Mouse (Mus musculus): ENCODE results near the gene Pcolce.

DNA sequence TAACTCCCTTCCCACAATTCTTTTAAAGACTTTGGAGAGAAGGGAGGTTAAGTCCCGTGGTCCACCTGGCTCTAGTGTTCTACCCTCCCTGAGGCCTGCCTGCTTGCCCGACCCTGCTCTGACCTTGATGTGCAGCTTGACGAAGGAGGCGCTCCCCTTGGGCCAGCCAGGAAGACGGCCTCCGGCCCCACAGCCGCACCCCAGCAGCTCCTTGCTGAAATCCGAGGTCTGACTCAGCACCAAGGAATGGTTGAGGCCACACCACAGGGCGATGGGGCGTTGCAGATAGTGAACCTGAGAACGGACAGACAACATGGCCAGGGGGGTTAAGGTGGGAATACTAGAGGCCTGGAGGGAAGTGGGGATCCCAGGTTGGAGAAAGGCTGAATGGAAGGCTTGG is at the start of gene Pcolce:
- TF ChIP-seq CTCF (IDR thresholded peaks at IDR 0.05) (no peak), EP300 (IDR thresholded peaks at IDR 0.05) (no peak)

Measured in lung, postnatal 0 days (tissue).